Mouse (Mus musculus): Measurements from ENCODE around the gene Dnaaf5.

Dnaaf5 gene

DNA sequence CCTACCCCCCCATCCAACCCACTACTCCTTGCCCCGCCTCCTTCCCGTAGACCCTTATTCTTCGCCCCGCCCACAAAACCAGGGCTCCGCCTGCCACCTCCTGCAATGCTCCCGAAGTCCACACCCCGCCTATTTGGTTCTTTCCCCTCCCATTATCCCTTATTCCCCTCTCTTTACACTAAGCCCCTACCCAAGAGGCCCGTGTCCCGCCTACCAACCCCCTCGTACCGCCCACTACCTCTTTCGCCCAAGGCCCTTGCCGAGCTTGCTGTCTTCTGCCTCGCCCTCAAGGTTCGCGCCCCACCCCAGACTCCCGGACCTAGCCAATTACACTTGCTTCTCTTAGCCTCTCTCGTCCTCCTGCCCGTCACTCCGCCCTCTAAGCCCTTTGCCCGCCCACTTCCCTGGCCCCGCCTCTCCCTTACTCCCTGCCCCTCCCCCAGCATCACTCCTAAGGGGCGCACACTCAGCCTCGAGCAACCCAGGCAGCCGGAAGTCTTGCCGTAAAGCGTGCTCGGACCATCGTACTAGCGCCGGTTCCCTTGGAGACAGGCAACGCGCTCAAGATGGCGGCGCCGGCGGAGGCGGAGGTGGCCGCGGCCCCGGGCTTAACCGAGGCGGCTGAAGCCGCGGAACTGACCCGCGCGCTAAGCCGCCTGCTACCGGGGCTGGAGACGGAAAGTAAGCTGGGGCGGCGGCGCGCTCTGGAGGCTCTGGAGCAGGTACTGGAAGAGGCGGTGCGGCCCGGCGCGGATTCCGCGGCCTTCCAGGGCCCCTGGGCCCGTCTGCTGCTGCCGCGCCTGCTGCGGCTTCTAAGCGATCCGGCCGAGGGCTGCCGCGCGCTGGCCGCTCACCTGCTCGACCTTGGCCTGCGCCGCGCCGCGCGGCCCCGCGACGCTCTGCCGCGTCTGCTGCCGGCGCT is at the start of gene Dnaaf5, which contains the start of gene Prkar1b:
Dnaaf5 (plus strand) TSS at position 543 of the 922 bp plus-strand sequence.
Prkar1b (minus strand) TSS at position 321 of the 922 bp plus-strand sequence.
- DNase-seq, result peak; percentile 97

DNA sequence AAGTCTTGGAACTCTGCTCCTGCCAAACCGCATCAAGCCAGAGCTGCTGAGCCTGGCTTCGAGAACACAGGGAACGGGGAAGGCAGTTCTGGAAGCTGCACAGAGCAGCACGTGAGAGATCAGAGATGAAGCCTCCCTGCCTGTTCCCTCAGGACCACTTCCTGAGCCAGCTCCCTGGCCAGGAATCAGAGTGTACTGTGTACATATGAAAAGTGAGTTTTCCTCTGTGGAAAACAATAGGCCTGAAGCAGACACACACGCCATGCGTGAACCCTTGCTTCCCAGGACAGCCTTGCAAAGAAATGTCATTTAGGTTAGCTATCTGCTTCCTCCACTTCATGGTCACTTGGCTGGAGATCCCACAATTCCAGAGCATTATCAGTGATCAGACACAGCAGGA is 48.2 kb upstream of the Dnaaf5 start:
- no peak for DNase-seq

GRCm38 (mm10) chr5:139107815-139108214 is 42.2 kb upstream of the Dnaaf5 start:
- peak; percentile 35 for DNase-seq

DNA sequence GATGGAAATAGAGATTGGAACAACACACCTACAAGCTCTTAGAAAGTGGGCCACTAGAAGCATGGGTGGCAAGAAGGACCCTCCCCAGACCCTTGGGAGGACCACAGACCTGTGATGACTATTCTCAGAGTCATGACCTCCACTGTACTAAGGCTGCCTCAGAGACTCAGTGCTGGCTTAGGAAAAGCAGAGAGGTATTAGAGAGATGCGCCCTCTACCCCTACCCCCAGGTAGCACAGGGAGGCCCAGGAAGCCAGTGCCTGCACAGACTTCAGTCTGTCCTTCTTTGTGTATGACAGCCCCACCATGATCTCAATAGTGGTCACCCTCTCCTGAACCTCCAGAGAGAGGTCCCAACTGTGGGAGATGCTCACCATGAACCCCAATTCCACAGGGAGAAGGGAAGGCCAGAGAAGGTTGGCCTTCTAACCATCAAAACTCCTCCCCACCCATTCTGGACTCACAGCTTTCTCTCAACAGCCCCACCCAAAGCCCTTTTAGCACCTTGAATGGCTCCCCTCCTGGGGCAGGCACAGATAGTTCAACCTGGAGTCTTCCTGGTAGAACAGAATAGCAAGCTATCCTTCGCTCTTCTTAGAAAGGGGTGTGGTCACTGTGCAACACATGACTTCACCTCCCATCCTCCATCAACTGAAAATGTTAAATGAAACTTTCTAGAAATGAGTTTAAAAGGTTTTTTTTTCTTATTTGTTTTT is 39.7 kb upstream of the Dnaaf5 start:
- DNase-seq, result peak; percentile 32

DNA sequence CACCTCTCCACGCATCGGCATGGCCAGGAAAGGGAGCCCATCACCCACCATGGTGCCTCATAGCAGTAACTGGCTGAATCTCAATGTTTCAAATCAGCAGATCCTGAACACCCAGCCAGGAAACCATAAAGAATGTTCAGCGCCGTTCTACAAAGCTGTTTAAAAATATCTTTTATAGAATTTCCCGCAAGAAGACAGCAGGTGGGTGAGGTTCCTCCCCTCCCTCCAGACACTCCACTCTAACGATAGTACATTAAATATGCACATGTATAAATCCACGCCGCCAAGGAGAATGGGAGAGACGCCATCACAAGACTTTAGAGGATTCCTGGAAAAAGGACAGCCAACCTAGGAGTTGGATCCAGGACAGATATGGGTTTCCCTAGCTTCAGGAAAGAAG is 38.0 kb upstream of the Dnaaf5 start:
- DNase-seq, result no peak

GRCm38 (mm10) chr5:139112418-139112817 is 37.6 kb upstream of the Dnaaf5 start:
- DNase-seq, result no peak

DNA sequence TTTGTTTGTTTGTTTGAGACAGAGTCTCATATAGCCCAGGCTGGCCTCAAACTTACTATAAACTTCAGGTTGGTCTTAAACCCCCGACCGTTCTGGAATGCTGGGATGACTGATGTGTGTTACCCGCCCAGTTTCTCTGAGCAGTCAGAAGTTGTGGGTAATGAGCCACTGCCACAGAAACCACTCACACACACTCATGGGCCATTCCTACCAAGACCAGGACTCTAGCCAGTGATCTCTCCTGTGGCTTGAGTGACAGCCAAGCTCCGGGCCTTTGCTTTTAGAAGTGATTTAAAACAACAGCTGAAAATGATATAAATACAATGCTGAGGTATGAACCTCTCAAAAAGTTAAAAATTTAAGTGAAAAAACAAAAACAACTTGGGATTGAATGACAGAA is 35.1 kb upstream of the Dnaaf5 start:
- DNase-seq, result no peak

- no peak for DNase-seq
Observed at GRCm38 (mm10) chr5:139115507-139115906, 34.5 kb upstream of the Dnaaf5 start.

DNA sequence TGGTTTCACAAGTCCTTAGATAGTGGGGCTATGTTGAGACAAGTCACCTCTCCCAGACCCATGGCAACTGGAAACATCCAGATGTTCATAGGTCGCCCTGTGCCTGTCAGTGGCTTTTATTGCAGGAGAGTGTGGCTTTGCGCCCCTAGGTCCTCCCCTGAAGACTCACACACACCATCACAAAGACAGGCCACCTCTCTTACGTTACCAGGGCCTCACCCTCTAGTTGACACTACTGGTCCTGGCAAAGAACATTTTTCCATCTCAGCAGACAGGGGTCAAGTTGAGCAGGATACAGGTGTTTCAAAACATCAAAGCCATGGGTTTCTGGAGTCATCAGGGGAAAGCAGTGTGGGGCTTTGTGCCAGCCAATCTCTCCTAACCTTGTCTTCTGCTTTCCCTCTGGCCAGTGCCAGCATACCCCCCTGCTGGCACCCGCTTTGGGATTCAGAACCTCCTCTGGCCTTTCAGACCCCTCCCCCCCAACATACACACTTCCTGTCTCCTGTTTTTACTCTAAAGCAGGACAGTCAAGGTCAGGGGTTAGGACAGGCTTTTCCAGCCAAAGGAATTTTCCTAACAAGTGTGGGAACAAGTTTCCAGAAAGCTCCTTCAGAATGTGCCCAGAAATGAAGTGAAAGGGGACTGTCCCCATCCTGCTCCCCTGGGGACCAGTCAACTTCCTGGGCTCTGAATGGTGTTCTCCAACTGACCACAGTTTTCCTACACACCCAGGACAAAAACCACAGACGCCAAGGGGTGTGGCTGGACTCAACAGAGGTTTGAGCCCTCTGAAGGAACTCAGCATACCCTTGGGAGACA is 31.7 kb upstream of the Dnaaf5 start:
- DNase-seq, result no peak

- no peak for DNase-seq
Observed at GRCm38 (mm10) chr5:139118961-139119276, 31.1 kb upstream of the Dnaaf5 start.

- DNase-seq, result no peak
Observed at GRCm38 (mm10) chr5:139125717-139126116, 24.3 kb upstream of the Dnaaf5 start.

- DNase-seq, result no peak
Observed at GRCm38 (mm10) chr5:139128476-139129065, 21.5 kb upstream of the Dnaaf5 start.

GRCm38 (mm10) chr5:139129078-139129477 is 20.9 kb upstream of the Dnaaf5 start:
- DNase-seq, result no peak

- DNase-seq, result peak; percentile 15
Observed at GRCm38 (mm10) chr5:139129572-139130151, 20.4 kb upstream of the Dnaaf5 start.

- DNase-seq, result no peak
Observed at GRCm38 (mm10) chr5:139130351-139130750, 19.7 kb upstream of the Dnaaf5 start.

DNA sequence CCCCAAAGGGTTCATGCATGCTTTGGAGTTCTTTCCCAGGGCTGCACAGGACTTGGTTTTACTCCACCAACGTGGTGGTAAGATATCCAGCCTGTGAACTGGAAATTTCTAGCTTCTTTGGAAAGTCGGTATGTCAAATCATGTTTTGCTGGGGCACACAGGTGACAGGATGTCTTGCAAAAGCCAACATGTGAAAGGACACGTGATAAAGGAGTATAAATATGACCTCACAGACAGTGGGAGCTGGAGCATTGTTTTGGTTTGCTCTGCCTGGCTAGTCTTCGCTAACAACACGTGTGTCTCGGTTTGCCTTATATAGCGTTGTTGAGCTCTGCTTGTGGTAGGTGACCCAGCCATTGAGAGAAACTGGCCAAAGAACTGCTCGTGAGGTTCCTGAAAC is 15.5 kb upstream of the Dnaaf5 start:
- DNase-seq, result no peak

DNA sequence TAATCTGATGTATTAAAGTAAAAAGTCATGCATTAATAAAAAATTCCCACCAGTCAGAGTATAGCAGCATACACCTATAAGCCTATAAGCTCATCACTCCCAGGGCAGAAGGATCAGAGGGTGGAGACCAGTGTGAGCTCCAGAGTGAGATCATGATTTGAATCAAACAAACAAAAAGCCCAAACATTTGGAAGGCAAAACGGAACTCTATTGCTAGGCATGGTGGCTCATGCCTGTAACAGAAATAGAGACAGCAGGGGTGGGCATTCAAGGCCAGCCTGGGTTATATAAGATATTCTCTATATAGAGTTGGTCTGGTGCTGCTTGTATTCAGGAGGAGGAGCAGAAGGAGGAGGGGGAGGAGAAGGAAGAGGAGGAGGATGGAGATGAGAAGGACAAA is 13.7 kb upstream of the Dnaaf5 start:
- no peak for DNase-seq

DNA sequence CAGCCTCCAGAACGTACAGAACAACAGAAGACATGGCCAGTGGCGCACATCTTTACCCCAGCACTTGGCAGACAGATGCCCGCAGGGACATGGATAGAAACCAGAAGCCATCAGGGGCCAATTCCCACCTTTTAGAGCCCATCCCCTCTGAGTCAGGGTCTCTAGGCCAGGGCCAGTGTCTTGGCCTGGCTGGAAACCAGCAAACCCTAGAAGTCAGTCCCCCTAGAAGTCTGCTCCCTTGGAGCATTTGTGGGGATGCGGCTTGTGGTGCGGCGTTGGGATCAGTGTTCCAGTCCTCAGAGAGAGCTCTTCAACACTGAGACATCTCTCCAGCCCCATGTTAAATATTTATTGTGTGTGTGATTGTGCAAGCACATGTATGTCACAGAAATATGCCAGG is 12.8 kb upstream of the Dnaaf5 start:
- no peak for DNase-seq

DNA sequence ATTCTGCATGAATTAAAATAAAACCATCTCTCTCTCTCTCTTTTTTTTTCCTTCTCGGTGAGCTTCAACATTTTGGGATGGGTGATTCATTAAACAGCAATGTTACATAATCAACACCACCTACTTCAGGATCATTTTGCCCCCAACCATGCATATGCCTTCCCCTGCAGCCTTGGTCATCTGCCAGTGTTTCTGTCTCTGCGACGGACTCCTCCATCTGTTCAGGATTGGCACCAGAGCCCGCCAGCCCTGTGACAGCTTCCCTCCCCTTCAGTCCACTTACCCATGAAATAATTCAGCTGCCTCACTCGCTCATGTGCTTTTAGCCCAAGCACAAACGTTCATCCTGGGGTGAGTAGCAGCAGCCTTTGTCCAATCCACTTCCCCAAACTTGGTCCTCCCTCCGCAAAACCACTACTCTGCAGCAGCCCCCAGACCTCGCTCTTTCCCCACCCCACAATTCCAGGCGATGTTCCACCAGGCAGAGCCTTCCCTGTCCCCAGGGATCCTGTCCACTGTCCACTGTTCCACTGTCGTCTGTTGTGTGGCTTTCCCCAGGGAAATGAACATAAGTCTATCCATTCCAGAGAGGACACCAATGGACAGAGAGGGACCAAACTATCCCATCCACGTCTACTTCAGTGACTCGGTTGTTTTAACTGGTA is 11.6 kb upstream of the Dnaaf5 start:
- DNase-seq, result no peak

DNA sequence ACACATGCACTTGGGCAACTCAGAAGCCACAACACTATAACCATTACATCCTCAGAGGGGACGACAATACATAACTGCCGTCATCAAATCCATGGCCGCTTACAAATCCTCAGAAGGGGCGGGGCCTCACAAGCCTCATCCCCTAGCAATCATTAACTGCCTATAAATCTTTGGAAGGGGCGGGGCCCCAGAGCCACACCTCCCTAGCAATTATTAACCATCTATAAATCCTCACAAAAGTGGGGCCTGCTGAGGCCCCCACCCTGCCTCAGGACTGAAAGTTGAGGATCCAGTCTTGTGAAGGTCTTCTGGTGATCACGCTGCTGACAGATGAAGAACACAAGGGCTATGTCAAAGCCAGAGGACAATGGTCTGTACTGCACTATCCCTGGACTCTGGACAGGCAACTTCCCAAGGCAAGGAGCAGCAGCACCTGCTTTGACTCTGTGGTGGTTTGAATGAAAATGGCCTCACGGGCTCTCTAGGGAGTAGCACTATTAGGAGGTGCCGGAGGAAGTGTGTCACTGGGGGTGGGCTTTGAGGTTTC is 11.0 kb upstream of the Dnaaf5 start:
- DNase-seq, result no peak

GRCm38 (mm10) chr5:139140589-139140988 is 9.4 kb upstream of the Dnaaf5 start:
- no peak for DNase-seq

- no peak for DNase-seq
Observed at GRCm38 (mm10) chr5:139141326-139141725, 8.7 kb upstream of the Dnaaf5 start.

Data from thymus, postnatal 4 days (tissue).